Mouse (Mus musculus): ENCODE results near the gene Scgb1c1. TPM values are rescaled to one million over a fixed set of nuclear protein-coding genes. Genes with fewer than 3 reads are reported as not detected.
"Not testable (repeated sequence)": the region's sequence is repeated elsewhere in the genome, so short reads cannot be mapped to it uniquely, and the experiment has no call there.

Scgb1c1 gene
- total RNA-seq, 2 experiments from 2014 or later = not detected

- DNase-seq (ENCODE audit: low spot score in 2 of 2) = no peak
Observed at GRCm38 (mm10) chr7:140864761-140865160, 19.4 kb downstream of the Scgb1c1 start.

GRCm38 (mm10) chr7:140874224-140874623 is 28.9 kb downstream of the Scgb1c1 start:
- intact Hi-C loops (cut with DNase I) = no loop called here
- no peak for DNase-seq (ENCODE audit: low spot score in 2 of 2)

More at GRCm38 (mm10) chr7:140864761-140865160, 19.4 kb downstream of the Scgb1c1 start:
- intact Hi-C loops (cut with DNase I) = no loop called here

- intact Hi-C loops (cut with DNase I) = no loop called here
Observed at GRCm38 (mm10) chr7:140877364-140877763, 32.0 kb downstream of the Scgb1c1 start.

GRCm38 (mm10) chr7:140879355-140879754 is 34.0 kb downstream of the Scgb1c1 start:
- intact Hi-C loops (cut with DNase I) = no loop called here
- no peak for DNase-seq (ENCODE audit: low spot score in 2 of 2)

More at GRCm38 (mm10) chr7:140877364-140877763, 32.0 kb downstream of the Scgb1c1 start:
- no peak for DNase-seq (ENCODE audit: low spot score in 2 of 2)

GRCm38 (mm10) chr7:140880419-140880818 is 35.1 kb downstream of the Scgb1c1 start:
- intact Hi-C loops (cut with DNase I) = no loop called here
- DNase-seq (ENCODE audit: low spot score in 2 of 2) = no peak

- intact Hi-C loops (cut with DNase I) = loop anchor here (1.0 kb wide), 1 partner anchor 25 kb away; the partner anchor contains the start of genes Gm45785 and Ric8a
Observed at GRCm38 (mm10) chr7:140880865-140881515, 35.6 kb downstream of the Scgb1c1 start.

GRCm38 (mm10) chr7:140881696-140882468 is 36.5 kb downstream of the Scgb1c1 start, which contains the start of the genes Psmd13 and Sirt3:
Gene Psmd13, plus strand, starts transcription at chr7:140881968.
Gene Sirt3, minus strand, starts transcription at chr7:140882309.
- peak; percentile 97 for DNase-seq (ENCODE audit: low spot score in 2 of 2)
- intact Hi-C loops (cut with DNase I) = loop anchor here (1.0 kb wide), 1 partner anchor 26 kb away; the partner anchor contains the start of genes Gm45785 and Ric8a

More at GRCm38 (mm10) chr7:140880865-140881515, 35.6 kb downstream of the Scgb1c1 start:
- no peak for DNase-seq (ENCODE audit: low spot score in 2 of 2)

GRCm38 (mm10) chr7:140882469-140882803 is 37.1 kb downstream of the Scgb1c1 start:
- no peak for DNase-seq (ENCODE audit: low spot score in 2 of 2)
- intact Hi-C loops (cut with DNase I) = no loop called here

- DNase-seq (ENCODE audit: low spot score in 2 of 2); intact Hi-C loops (cut with DNase I): not testable (repeated sequence)
Observed at GRCm38 (mm10) chr7:140890636-140891035, 45.3 kb downstream of the Scgb1c1 start.

- DNase-seq (ENCODE audit: low spot score in 2 of 2) = no peak
- intact Hi-C loops (cut with DNase I) = no loop called here
Observed at GRCm38 (mm10) chr7:140894031-140894430, 48.7 kb downstream of the Scgb1c1 start.

- intact Hi-C loops (cut with DNase I) = no loop called here
- DNase-seq (ENCODE audit: low spot score in 2 of 2) = no peak
Observed at GRCm38 (mm10) chr7:140894611-140895010, 49.3 kb downstream of the Scgb1c1 start.

Other genes starting within 250 kb of the Scgb1c1 start
- under 1 TPM in 1 of 2 experiments, not detected in 1; 0.09 TPM for gene Olfr46, start 244.3 kb upstream of the Scgb1c1 start, total RNA-seq (2021)
- not detected for gene Olfr61, start 216.6 kb upstream of the Scgb1c1 start, total RNA-seq (2021)
- not detected for gene Olfr53, start 199.1 kb upstream of the Scgb1c1 start, total RNA-seq (2021)
- gene Olfr539, start 185.6 kb upstream of the Scgb1c1 start, total RNA-seq (2021) = under 1 TPM; 0.05 to 0.07 TPM
- not detected for gene Olfr45, start 163.6 kb upstream of the Scgb1c1 start, total RNA-seq (2021)
- gene Olfr541, start 148.3 kb upstream of the Scgb1c1 start, total RNA-seq (2021) = not detected
- gene Cyp2e1, start 81.8 kb upstream of the Scgb1c1 start, total RNA-seq (2021) = not detected
- not detected for gene Syce1, start 57.7 kb upstream of the Scgb1c1 start, total RNA-seq (2021)
- gene Zfp941, start 23.4 kb upstream of the Scgb1c1 start, total RNA-seq (2021) = 10 to 100 TPM; 23.6 to 24.7 TPM
- gene Urah, start 10.5 kb upstream of the Scgb1c1 start, total RNA-seq (2021) = 1 to 10 TPM; 2.7 to 4.1 TPM
- not detected for gene Odf3, start 2.3 kb downstream of the Scgb1c1 start, total RNA-seq (2021)
- gene Gm45785, start 10.8 kb downstream of the Scgb1c1 start, total RNA-seq (2021) = 1 to 10 TPM; 1.2 to 1.8 TPM
- gene Ric8a, start 11.4 kb downstream of the Scgb1c1 start, total RNA-seq (2021) = 10 to 100 TPM; 66.0 to 70.0 TPM
- 10 to 100 TPM; 25.9 to 28.1 TPM for gene Bet1l, start 12.0 kb downstream of the Scgb1c1 start, total RNA-seq (2021)
- gene Psmd13, start 36.4 kb downstream of the Scgb1c1 start, total RNA-seq (2021) = 100 to 1,000 TPM; 116 TPM
- 10 to 100 TPM; 77.1 to 78.2 TPM for gene Sirt3, start 36.8 kb downstream of the Scgb1c1 start, total RNA-seq (2021)
- 1 to 10 TPM in 1 of 2 experiments, not detected in 1; 1.2 TPM for gene Cox8b, start 54.9 kb downstream of the Scgb1c1 start, total RNA-seq (2021)
- gene Nlrp6, start 75.4 kb downstream of the Scgb1c1 start, total RNA-seq (2021) = under 1 TPM; 0.41 to 0.73 TPM
- gene Pgghg, start 95.8 kb downstream of the Scgb1c1 start, total RNA-seq (2021) = 1 to 10 TPM; 4.7 to 6.3 TPM
- not detected for gene Ifitm5, start 104.7 kb downstream of the Scgb1c1 start, total RNA-seq (2021)
- gene Gm45717, start 110.4 kb downstream of the Scgb1c1 start, total RNA-seq (2021) = not detected
- 10 to 100 TPM; 11.7 to 15.7 TPM for gene Ifitm2, start 110.4 kb downstream of the Scgb1c1 start, total RNA-seq (2021)
- 1 to 10 TPM; 1.7 to 2.9 TPM for gene Ifitm1, start 121.7 kb downstream of the Scgb1c1 start, total RNA-seq (2021)
- 10 to 100 TPM in 1 of 2 experiments, 1 to 10 TPM in 1; 9.9 to 13.5 TPM for gene Ifitm3, start 165.2 kb downstream of the Scgb1c1 start, total RNA-seq (2021)
- not detected for gene Ifitm6, start 172.4 kb downstream of the Scgb1c1 start, total RNA-seq (2021)
- not detected for gene Gm17387, start 183.6 kb downstream of the Scgb1c1 start, total RNA-seq (2021)
- gene B4galnt4, start 215.6 kb downstream of the Scgb1c1 start, total RNA-seq (2021) = 10 to 100 TPM; 79.6 to 84.3 TPM
- gene Pkp3, start 232.7 kb downstream of the Scgb1c1 start, total RNA-seq (2021) = under 1 TPM in 1 of 2 experiments, not detected in 1; 0.21 TPM

Data from left cerebral cortex, postnatal 25 days (tissue).